Mouse (Mus musculus): ENCODE data around the gene Gm4302. TPM values are rescaled to one million over a fixed set of nuclear protein-coding genes. Genes with fewer than 3 reads are reported as not detected.

Gene Gm4302
- not detected in 2 replicates for polyA plus RNA-seq (2012; rRNA removed; ENCODE audit: low replicate concordance)

DNA sequence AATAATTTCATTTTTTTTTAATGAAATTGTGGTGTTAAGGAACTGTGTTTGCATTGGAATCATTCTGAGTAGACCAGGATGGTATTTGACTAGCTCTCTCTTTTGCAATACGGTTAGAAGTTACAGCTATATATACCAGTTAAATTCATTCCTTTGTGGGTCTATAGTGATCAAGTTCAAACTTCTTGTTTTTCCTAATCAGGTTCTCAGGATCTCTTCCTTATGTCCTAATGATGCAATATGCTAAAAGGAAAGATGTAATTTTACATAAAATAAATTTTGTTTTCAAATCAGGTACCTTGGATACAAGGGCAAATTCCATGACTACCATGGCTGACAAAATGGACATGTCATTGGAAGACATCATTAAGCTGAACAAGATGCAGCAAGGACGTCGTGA is at the start of gene Gm4302:
Gene Gm4302 (plus strand): TSS at position 301 of the 400 bp plus-strand sequence.

DNA sequence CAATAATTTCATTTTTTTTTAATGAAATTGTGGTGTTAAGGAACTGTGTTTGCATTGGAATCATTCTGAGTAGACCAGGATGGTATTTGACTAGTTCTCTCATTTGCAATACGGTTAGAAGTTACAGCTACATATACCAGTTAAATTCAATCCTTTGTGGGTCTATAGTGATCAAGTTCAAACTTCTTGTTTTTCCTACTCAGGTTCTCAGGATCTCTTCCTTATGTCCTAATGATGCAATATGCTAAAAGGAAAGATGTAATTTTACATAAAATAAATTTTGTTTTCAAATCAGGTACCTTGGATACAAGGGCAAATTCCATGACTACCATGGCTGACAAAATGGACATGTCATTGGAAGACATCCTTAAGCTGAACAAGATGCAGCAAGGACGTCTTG is 5.3 kb upstream of the Gm4302 start, which contains the start of gene Gm4301:
Gene Gm4301 (plus strand): TSS at position 301 of the 400 bp plus-strand sequence.

DNA sequence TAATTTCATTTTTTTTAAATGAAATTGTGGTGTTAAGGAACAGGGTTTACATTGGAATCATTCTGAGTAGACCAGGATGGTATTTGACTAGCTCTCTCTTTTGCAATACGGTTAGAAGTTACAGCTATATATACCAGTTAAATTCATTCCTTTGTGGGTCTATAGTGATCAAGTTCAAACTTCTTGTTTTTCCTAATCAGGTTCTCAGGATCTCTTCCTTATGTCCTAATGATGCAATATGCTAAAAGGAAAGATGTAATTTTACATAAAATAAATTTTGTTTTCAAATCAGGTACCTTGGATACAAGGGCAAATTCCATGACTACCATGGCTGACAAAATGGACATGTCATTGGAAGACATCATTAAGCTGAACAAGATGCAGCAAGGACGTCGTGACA is 5.0 kb downstream of the Gm4302 start, which contains the start of gene Gm4303:
Gene Gm4303 (plus strand): TSS at position 301 of the 400 bp plus-strand sequence.

DNA sequence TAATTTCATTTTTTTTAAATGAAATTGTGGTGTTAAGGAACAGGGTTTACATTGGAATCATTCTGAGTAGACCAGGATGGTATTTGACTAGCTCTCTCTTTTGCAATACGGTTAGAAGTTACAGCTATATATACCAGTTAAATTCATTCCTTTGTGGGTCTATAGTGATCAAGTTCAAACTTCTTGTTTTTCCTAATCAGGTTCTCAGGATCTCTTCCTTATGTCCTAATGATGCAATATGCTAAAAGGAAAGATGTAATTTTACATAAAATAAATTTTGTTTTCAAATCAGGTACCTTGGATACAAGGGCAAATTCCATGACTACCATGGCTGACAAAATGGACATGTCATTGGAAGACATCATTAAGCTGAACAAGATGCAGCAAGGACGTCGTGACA is 10.2 kb downstream of the Gm4302 start, which contains the start of gene Gm4305:
Gene Gm4305 (plus strand): TSS at position 301 of the 400 bp plus-strand sequence.

DNA sequence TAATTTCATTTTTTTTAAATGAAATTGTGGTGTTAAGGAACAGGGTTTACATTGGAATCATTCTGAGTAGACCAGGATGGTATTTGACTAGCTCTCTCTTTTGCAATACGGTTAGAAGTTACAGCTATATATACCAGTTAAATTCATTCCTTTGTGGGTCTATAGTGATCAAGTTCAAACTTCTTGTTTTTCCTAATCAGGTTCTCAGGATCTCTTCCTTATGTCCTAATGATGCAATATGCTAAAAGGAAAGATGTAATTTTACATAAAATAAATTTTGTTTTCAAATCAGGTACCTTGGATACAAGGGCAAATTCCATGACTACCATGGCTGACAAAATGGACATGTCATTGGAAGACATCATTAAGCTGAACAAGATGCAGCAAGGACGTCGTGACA is 20.4 kb downstream of the Gm4302 start, which contains the start of gene Gm4307:
Gene Gm4307 (plus strand): TSS at position 301 of the 400 bp plus-strand sequence.

DNA sequence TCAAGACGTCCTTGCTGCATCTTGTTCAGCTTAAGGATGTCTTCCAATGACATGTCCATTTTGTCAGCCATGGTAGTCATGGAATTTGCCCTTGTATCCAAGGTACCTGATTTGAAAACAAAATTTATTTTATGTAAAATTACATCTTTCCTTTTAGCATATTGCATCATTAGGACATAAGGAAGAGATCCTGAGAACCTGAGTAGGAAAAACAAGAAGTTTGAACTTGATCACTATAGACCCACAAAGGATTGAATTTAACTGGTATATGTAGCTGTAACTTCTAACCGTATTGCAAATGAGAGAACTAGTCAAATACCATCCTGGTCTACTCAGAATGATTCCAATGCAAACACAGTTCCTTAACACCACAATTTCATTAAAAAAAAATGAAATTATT is 41.8 kb downstream of the Gm4302 start, which contains the start of gene Gm4312:
Gene Gm4312 (minus strand): TSS at position 101 of the 400 bp plus-strand sequence.

Other genes starting within 250 kb of the Gm4302 start
- gene Gm4301, start 5.2 kb upstream of the Gm4302 start, polyA plus RNA-seq (2012; rRNA removed; ENCODE audit: low replicate concordance) = not detected in 2 replicates
- gene Gm4303, start 5.1 kb downstream of the Gm4302 start, polyA plus RNA-seq (2012; rRNA removed; ENCODE audit: low replicate concordance) = not detected in 2 replicates
- not detected in 2 replicates for gene Gm4305, start 10.3 kb downstream of the Gm4302 start, polyA plus RNA-seq (2012; rRNA removed; ENCODE audit: low replicate concordance)
- gene Gm4307, start 20.5 kb downstream of the Gm4302 start, polyA plus RNA-seq (2012; rRNA removed; ENCODE audit: low replicate concordance) = not detected in 2 replicates
- gene Gm4312, start 41.7 kb downstream of the Gm4302 start, polyA plus RNA-seq (2012; rRNA removed; ENCODE audit: low replicate concordance) = not detected in 2 replicates
- gene Tmtc3, start 146.5 kb downstream of the Gm4302 start, polyA plus RNA-seq (2012; rRNA removed; ENCODE audit: low replicate concordance) = 0.45 and 1.7 TPM in 2 replicates
- gene Cep290, start 146.7 kb downstream of the Gm4302 start, polyA plus RNA-seq (2012; rRNA removed; ENCODE audit: low replicate concordance) = not detected in 2 replicates
- 0.52 and 3.8 TPM in 2 replicates for gene 4930430F08Rik, start 249.6 kb downstream of the Gm4302 start, polyA plus RNA-seq (2012; rRNA removed; ENCODE audit: low replicate concordance)
- not detected in 2 replicates for gene 1700017N19Rik, start 249.6 kb downstream of the Gm4302 start, polyA plus RNA-seq (2012; rRNA removed; ENCODE audit: low replicate concordance)